Mouse (Mus musculus) ES-E14 (cell line): ENCODE results near the gene Rhoc.

Experiments
- HCFC1 ChIP-seq: IDR thresholded peaks from 2 replicates; pipeline ENCODE4 v1.6.1; 2012; ENCODE audit warnings: low read length, inconsistent platforms, borderline replicate concordance; ENCODE audit not compliant: insufficient read depth
- MAFK ChIP-seq: IDR thresholded peaks from 2 replicates; pipeline ENCODE4 v1.6.1; 2014; ENCODE audit warnings: mild to moderate bottlenecking, low read depth, low read length, inconsistent platforms; ENCODE audit not compliant: insufficient read depth
- ZC3H11A ChIP-seq: IDR thresholded peaks from 2 replicates; pipeline ENCODE4 v1.6.1; 2012; ENCODE audit warnings: low read depth, mild to moderate bottlenecking, inconsistent platforms, low read length, borderline replicate concordance

DNA sequence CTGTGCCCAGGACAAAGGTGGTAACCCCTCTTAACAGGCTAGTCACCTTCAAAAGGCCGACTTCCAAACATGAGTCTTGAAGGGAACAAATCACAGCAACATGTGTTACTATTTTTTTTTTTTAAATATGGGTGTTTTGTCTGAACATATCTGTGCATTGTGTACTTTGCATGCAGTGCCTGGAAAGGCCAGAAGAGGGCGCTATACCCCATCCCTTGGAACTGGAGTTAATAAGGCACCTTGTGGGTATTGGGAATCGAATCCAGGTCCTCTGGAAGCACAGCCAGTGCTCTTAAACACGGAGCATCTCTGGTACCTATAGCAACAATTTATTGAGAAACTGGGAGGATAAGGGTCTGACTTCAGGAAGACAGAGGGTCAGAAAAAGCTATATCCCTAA, 23.2 kb upstream of the Rhoc start:
- TF ChIP-seq HCFC1 (no peak), ZC3H11A (no peak), MAFK (no peak)
